Mouse (Mus musculus) intestine, postnatal 0 days (tissue): ENCODE results near the gene Ppm1l. TPM values are rescaled to one million over a fixed set of nuclear protein-coding genes. Genes with fewer than 3 reads are reported as not detected.

Experiments
- ATAC-seq: fragments of 200-750 bp; cut with Nextera tagmentation; 2 replicates; pipeline ENCODE4 v1.8.0; 2017; ENCODE audit warnings: mild to moderate bottlenecking, moderate TSS enrichment, moderate library complexity
- H3K27ac ChIP-seq: fragments of 300-500 bp; sonication (generic); 2 replicates; pipeline ENCODE4 v1.5.1; 2014; ENCODE audit warnings: mild to moderate bottlenecking, low read depth, low read length, moderate library complexity
- H3K27me3 ChIP-seq: fragments of 300-500 bp; sonication (generic); replicated peaks from 2 replicates; pipeline ENCODE4 v1.6.1; 2014; ENCODE audit warnings: low read length, mixed read lengths; ENCODE audit not compliant: control insufficient read depth, insufficient read depth
- H3K36me3 ChIP-seq: fragments of 300-500 bp; sonication (generic); 2 replicates; pipeline ENCODE4 v1.6.1; 2014; ENCODE audit warnings: mild to moderate bottlenecking, moderate library complexity; ENCODE audit not compliant: control insufficient read depth, insufficient read depth
- H3K4me1 ChIP-seq: fragments of 300-500 bp; sonication (generic); replicated peaks from 2 replicates; pipeline ENCODE4 v1.6.1; 2014; ENCODE audit warnings: antibody characterized with exemption, low read length, mixed read lengths; ENCODE audit not compliant: control insufficient read depth, insufficient read depth
- H3K4me2 ChIP-seq: fragments of 300-500 bp; sonication (generic); replicated peaks from 2 replicates; pipeline ENCODE4 v1.6.1; 2014; ENCODE audit warnings: low read depth, mild to moderate bottlenecking, moderate library complexity
- H3K4me3 ChIP-seq: fragments of 300-500 bp; sonication (generic); 2 replicates; pipeline ENCODE4 v1.5.1; 2014; ENCODE audit warnings: low read depth, low read length
- H3K9ac ChIP-seq: fragments of 300-500 bp; sonication (generic); 2 replicates; pipeline ENCODE4 v1.6.1; 2014; ENCODE audit warnings: mild to moderate bottlenecking, low read depth, low read length
- H3K9me3 ChIP-seq: fragments of 300-500 bp; sonication (generic); 2 replicates; pipeline ENCODE4 v1.6.1; 2016; ENCODE audit warnings: mixed run types; ENCODE audit not compliant: control insufficient read depth
- CTCF ChIP-seq: sonication (generic); IDR thresholded peaks from 2 replicates; pipeline ENCODE4 v1.5.1; 2016; ENCODE audit warnings: low read depth, mild to moderate bottlenecking, control low read depth, antibody characterized with exemption, moderate library complexity
- WGBS: fragments of 180-500 bp; shearing (Covaris S2); extraction: QIAGEN DNeasy Blood & Tissue Kit; methylation state at CpG from one replicate; pipeline ENCODE4 v1.1.7; 2014; 5-methylcytosine and 5-hydroxymethylcytosine counted together
- polyA plus RNA-seq: library from polyadenylated mRNA; unstranded; fragments of >200 nt; fragmentation: Nextera tagmentation; extraction: Ambion mirVana; gene quantifications from 2 replicates; pipeline ENCODE4 v1.2.1, GENCODE M21; 2015

Gene Ppm1l
- polyA plus RNA-seq, 1 experiment from 2014 or later: 3.0 TPM

DNA sequence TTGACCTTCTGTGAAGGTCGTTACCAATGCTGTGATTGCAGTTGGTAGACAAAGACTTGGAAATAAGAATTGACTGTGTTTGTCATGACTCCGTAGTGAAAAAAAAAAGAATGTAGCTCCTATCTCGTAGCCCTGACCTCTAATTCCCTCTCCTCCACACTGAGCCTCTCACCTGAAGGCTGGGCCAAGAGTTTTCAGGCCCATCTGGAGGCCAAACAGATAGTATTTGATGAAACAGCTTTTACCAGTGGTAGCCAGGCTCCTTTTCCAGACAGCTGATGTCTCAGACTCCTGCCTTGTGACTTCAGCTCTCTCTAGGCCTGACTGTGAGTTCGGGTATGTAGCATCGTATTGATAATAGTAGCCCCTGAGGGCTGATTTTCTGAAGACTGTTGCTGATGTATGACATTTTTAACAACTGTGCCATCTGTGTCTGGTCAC is 45.7 kb downstream of the Ppm1l start:
- no peak for TF ChIP-seq CTCF
- Histone ChIP-seq H3K27me3 (no peaks in the 10 kb centered on the region), H3K9ac (no peak overlapping the region), H3K4me3 (no peak overlapping the region), H3K9me3 (no peaks in the 10 kb centered on the region), H3K36me3 (no peaks in the 10 kb centered on the region), H3K4me2 (no peak overlapping the region), H3K4me1 (no peaks in the 10 kb centered on the region), H3K27ac (no peak overlapping the region)
- ATAC-seq: no peak
- 63% methylated on average over 5 of the region's 5 CpGs for WGBS

DNA sequence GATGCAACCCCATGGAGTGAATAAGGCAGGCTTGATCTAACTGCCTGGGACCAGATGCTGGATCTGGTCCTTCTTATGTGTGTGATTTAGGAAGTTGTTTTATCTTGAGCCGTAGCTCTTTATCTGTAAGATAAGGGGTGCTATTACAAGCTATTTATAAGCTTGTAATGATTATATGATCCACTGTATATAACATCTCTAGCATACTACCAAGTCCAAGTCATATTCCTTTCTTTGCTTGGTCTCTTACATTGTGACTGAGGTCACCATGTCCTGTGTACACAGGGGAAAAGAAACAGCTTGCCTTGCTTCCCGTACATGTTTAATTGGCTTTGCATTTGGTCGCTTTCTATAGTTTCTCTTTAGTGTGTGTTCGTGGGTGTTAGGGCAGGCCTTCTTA is 46.2 kb downstream of the Ppm1l start:
- no peak overlapping the region; the same call in 1 of the 2 replicates for H3K4me2 ChIP-seq
- no peaks in the 10 kb centered on the region for H3K4me1 ChIP-seq
- H3K27me3 ChIP-seq: no peaks in the 10 kb centered on the region
- no peak overlapping the region for H3K9ac ChIP-seq
- no peak for TF ChIP-seq CTCF
- no peak overlapping the region for H3K4me3 ChIP-seq
- no peaks in the 10 kb centered on the region for H3K9me3 ChIP-seq
- peak; percentile 31; the same call in 1 of the 2 replicates for ATAC-seq
- H3K36me3 ChIP-seq: no peaks in the 10 kb centered on the region
- 40% methylated on average over 4 of the region's 4 CpGs for WGBS
- H3K27ac ChIP-seq: no peak overlapping the region

DNA sequence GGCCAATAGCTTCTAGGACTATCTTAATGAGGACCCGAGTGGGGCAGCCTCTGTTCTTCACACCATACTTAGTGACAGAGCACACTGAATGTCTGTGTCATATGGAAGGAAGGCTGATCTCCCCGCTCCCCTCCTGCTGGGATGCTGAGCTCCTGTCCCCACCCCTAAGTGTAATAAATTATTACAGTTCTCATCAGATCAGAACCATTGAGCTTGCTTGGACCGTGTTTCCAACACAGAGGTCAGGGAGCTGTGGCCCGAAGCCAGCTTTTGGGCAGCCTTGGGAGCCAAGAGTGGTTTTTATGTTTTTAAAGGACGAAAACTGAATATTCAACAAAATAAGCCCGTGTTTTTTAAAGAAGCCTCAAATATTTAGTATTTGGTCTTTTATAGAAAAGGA is 47.5 kb downstream of the Ppm1l start:
- H3K36me3 ChIP-seq: no peaks in the 10 kb centered on the region
- ATAC-seq: no peak
- no peak for TF ChIP-seq CTCF
- H3K4me2 ChIP-seq: no peak overlapping the region
- no peak overlapping the region for H3K27ac ChIP-seq
- H3K9me3 ChIP-seq: no peaks in the 10 kb centered on the region
- WGBS: 86% methylated on average over 6 of the region's 6 CpGs
- no peak overlapping the region for H3K4me3 ChIP-seq
- H3K27me3 ChIP-seq: no peaks in the 10 kb centered on the region
- H3K4me1 ChIP-seq: no peaks in the 10 kb centered on the region
- H3K9ac ChIP-seq: no peak overlapping the region

DNA sequence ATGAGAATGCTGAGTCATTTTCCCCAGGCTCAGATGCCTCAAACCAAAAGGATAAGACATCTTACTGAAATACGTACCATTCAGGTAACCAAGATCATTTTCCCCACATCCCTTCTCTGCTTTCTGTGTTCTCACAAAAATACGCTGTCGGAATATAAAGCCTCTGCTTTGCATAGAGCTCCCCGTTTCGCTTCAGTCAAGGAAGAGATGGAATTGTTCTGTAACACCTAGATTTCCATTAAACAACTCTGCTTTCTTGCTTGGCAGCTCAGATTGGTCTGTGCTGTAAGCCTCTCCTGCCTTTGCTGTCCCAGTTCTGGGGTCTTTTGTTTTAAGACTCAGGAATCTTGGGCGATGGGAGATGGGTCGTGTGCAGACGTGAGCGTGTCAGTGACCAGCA is 51.3 kb downstream of the Ppm1l start:
- no peak overlapping the region for H3K4me3 ChIP-seq
- H3K27me3 ChIP-seq: no peaks in the 10 kb centered on the region
- H3K36me3 ChIP-seq: no peaks in the 10 kb centered on the region
- WGBS: 93% methylated on average over 9 of the region's 9 CpGs
- ATAC-seq: no peak
- H3K4me1 ChIP-seq: no peaks in the 10 kb centered on the region
- H3K9me3 ChIP-seq: no peaks in the 10 kb centered on the region
- no peak overlapping the region for H3K4me2 ChIP-seq
- TF ChIP-seq CTCF: no peak
- H3K9ac ChIP-seq: no peak overlapping the region
- H3K27ac ChIP-seq: no peak overlapping the region

DNA sequence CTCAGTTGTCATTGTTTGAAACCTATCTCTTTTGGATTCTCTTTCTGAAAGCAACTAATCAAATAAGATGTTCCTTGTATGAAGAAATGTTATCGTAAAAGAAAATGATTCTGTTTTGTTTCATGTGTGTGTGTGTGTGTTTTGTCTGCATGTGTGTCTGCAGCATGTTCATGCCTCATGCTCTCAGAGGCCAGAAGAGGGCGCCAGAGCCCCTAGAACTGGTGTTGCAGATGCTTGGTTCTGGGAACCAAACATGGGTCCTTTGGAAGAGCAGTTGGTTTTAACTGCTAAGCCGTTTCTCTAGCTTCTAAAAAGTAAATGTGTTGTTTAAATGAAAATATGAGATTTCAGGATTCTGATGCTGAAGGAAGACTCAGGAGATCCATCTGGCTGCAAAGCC is 56.1 kb downstream of the Ppm1l start:
- no peak overlapping the region for H3K4me3 ChIP-seq
- H3K4me2 ChIP-seq: no peak overlapping the region
- peak; percentile 34 for TF ChIP-seq CTCF
- H3K36me3 ChIP-seq: no peaks in the 10 kb centered on the region
- no peaks in the 10 kb centered on the region for H3K9me3 ChIP-seq
- no peak for ATAC-seq
- H3K9ac ChIP-seq: no peak overlapping the region
- H3K4me1 ChIP-seq: no peaks in the 10 kb centered on the region
- H3K27me3 ChIP-seq: no peaks in the 10 kb centered on the region
- WGBS: 84% methylated on average over 3 of the region's 3 CpGs
- no peak overlapping the region for H3K27ac ChIP-seq

DNA sequence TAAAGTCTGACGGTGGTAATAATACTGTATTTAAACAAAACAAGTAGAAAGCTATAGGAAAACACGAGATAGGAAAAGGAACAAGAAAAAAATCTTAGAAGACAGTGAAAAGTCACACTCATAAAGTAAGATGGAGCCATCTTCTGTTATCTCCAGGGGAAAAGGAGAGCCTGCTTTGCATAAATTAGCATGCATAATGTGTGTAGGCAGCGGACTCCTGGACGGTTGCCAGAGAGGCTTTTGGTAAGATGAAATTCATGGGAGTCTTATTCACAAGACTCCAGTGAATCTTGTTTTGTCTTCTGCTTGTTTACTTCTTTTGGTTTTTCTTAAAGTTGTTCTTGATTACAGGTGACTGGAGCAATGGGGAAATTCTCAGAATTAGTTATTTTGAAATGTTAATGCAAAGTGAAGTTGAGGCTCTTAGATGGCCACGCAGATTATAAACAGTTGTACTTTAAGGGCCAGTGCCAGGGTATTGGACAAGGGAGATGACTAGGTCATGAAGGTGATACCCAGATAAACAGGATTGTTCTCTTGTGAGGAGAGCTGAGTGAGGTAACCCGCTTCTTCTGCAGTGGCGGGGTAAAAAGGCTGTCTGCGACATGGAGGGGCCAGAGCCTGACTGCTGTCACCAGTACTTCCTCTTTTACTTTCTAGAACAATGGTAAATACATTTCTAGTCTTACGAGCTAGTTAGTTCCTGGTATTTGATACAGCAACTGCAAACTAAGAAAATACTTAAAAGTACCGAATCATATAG is 57.1 kb downstream of the Ppm1l start:
- Histone ChIP-seq H3K4me1 (no peaks in the 10 kb centered on the region), H3K9ac (no peak overlapping the region), H3K4me2 (no peak overlapping the region), H3K9me3 (no peaks in the 10 kb centered on the region), H3K36me3 (no peaks in the 10 kb centered on the region), H3K27ac (no peak overlapping the region), H3K27me3 (no peaks in the 10 kb centered on the region), H3K4me3 (no peak overlapping the region)
- ATAC-seq: no peak
- TF ChIP-seq CTCF: no peak
- WGBS: 82% methylated on average over 10 of the region's 10 CpGs
